Mouse (Mus musculus) forebrain, embryonic 13.5 days (tissue): ENCODE results near the gene Celf2. TPM values are rescaled to one million over a fixed set of nuclear protein-coding genes. Genes with fewer than 3 reads are reported as not detected.

ENCODE experiments used
- ATAC-seq: fragments of 200-750 bp; cut with Nextera tagmentation; 2 replicates; pipeline ENCODE4 v1.8.0; 2017
- H3K27ac ChIP-seq: fragments of 300-500 bp; sonication (generic); 2 replicates; pipeline ENCODE4 v1.5.1; 2015; ENCODE audit warnings: inconsistent platforms, mild to moderate bottlenecking, moderate library complexity
- H3K27me3 ChIP-seq: fragments of 300-500 bp; sonication (generic); 2 replicates; pipeline ENCODE4 v1.6.1; 2015; ENCODE audit warnings: mild to moderate bottlenecking, inconsistent platforms
- H3K36me3 ChIP-seq: fragments of 300-500 bp; sonication (generic); 2 replicates; pipeline ENCODE4 v1.6.1; 2015; ENCODE audit warnings: mild to moderate bottlenecking, inconsistent platforms; ENCODE audit not compliant: poor library complexity, severe bottlenecking
- H3K4me1 ChIP-seq: fragments of 300-500 bp; sonication (generic); 2 replicates; pipeline ENCODE4 v1.6.1; 2015; ENCODE audit warnings: inconsistent platforms
- H3K4me2 ChIP-seq: fragments of 300-500 bp; sonication (generic); 2 replicates; pipeline ENCODE4 v1.6.1; 2015; ENCODE audit warnings: inconsistent platforms, mild to moderate bottlenecking, moderate library complexity
- H3K4me3 ChIP-seq: fragments of 300-500 bp; sonication (generic); 2 replicates; pipeline ENCODE4 v1.5.1; 2015; ENCODE audit warnings: mild to moderate bottlenecking, inconsistent platforms
- H3K9ac ChIP-seq: fragments of 300-500 bp; sonication (generic); 2 replicates; pipeline ENCODE4 v1.6.1; 2015; ENCODE audit warnings: mild to moderate bottlenecking, inconsistent platforms
- H3K9me3 ChIP-seq: fragments of 300-500 bp; sonication (generic); replicated peaks from 2 replicates; pipeline ENCODE4 v1.6.1; 2016; ENCODE audit warnings: inconsistent platforms
- WGBS: fragments of 180-500 bp; shearing (Covaris S2); methylation state at CpG from one replicate; pipeline ENCODE4 v1.1.7; 2015; 5-methylcytosine and 5-hydroxymethylcytosine counted together
- polyA plus RNA-seq: library from polyadenylated mRNA; unstranded; fragments of >200 nt; fragmentation: Nextera tagmentation; extraction: Ambion mirVana; gene quantifications from 2 replicates; pipeline ENCODE4 v1.2.1, GENCODE M21; 2015

The Celf2 gene
- polyA plus RNA-seq, 1 experiment from 2014 or later: 226 TPM

- H3K27ac ChIP-seq: no peak overlapping the region
- peaks cover 30% of the 10 kb centered on the region for H3K4me1 ChIP-seq
- H3K9ac ChIP-seq: no peak overlapping the region
- no peaks in the 10 kb centered on the region for H3K27me3 ChIP-seq
- no peaks in the 10 kb centered on the region for H3K36me3 ChIP-seq
- no peak for ATAC-seq
- no peak overlapping the region for H3K4me2 ChIP-seq
- no peak overlapping the region for H3K4me3 ChIP-seq
- no peaks in the 10 kb centered on the region for H3K9me3 ChIP-seq
- WGBS: 81% methylated on average over 7 of the region's 7 CpGs
These were observed 599.4 kb downstream of the Celf2 start for GRCm38 (mm10) chr2:6909921-6910320.

- Histone ChIP-seq H3K9ac (no peak overlapping the region), H3K4me1 (peaks cover 19% of the 10 kb centered on the region)
- WGBS: 77% methylated on average over 3 of the region's 3 CpGs
These were observed 605.0 kb downstream of the Celf2 start for GRCm38 (mm10) chr2:6904411-6904810.

GRCm38 (mm10) chr2:6903251-6903763, 606.1 kb downstream of the Celf2 start:
- Histone ChIP-seq H3K9me3 (no peaks in the 10 kb centered on the region), H3K36me3 (no peaks in the 10 kb centered on the region), H3K27me3 (no peaks in the 10 kb centered on the region), H3K4me2 (peak overlapping the region; percentile 14), H3K4me3 (no peak overlapping the region), H3K9ac (no peak overlapping the region), H3K4me1 (peaks cover 19% of the 10 kb centered on the region), H3K27ac (no peak overlapping the region; the same call in 1 of the 2 replicates)
- ATAC-seq: peak; percentile 92
- under 1% methylated on average over 4 of the region's 4 CpGs for WGBS

More at GRCm38 (mm10) chr2:6904411-6904810, 605.0 kb downstream of the Celf2 start:
- Histone ChIP-seq H3K9me3 (no peaks in the 10 kb centered on the region), H3K4me2 (no peak overlapping the region), H3K27me3 (no peaks in the 10 kb centered on the region), H3K4me3 (no peak overlapping the region), H3K27ac (no peak overlapping the region), H3K36me3 (no peaks in the 10 kb centered on the region)
- ATAC-seq: no peak

GRCm38 (mm10) chr2:6896896-6897295, 612.5 kb downstream of the Celf2 start:
- 97% methylated on average over 1 of the region's 1 CpGs for WGBS
- Histone ChIP-seq H3K9me3 (no peaks in the 10 kb centered on the region), H3K4me2 (no peak overlapping the region), H3K9ac (no peak overlapping the region), H3K4me3 (no peak overlapping the region), H3K36me3 (no peaks in the 10 kb centered on the region), H3K4me1 (no peaks in the 10 kb centered on the region), H3K27me3 (no peaks in the 10 kb centered on the region), H3K27ac (no peak overlapping the region)
- ATAC-seq: no peak

GRCm38 (mm10) chr2:6893597-6893996, 615.8 kb downstream of the Celf2 start:
- Histone ChIP-seq H3K27me3 (no peaks in the 10 kb centered on the region), H3K27ac (no peak overlapping the region), H3K9me3 (no peaks in the 10 kb centered on the region), H3K4me3 (no peak overlapping the region), H3K36me3 (no peaks in the 10 kb centered on the region), H3K9ac (no peak overlapping the region), H3K4me2 (no peak overlapping the region), H3K4me1 (peaks cover 2% of the 10 kb centered on the region; the same call in 1 of the 2 replicates)
- no peak for ATAC-seq
- whole genome bisulfite sequencing: 84% methylated on average over 2 of the region's 2 CpGs

GRCm38 (mm10) chr2:6893095-6893494, 616.3 kb downstream of the Celf2 start:
- WGBS: 83% methylated on average over 3 of the region's 3 CpGs
- Histone ChIP-seq H3K4me2 (no peak overlapping the region), H3K4me1 (peaks cover 2% of the 10 kb centered on the region; the same call in 1 of the 2 replicates), H3K4me3 (no peak overlapping the region), H3K27me3 (no peaks in the 10 kb centered on the region), H3K9ac (no peak overlapping the region), H3K9me3 (no peaks in the 10 kb centered on the region), H3K27ac (no peak overlapping the region), H3K36me3 (no peaks in the 10 kb centered on the region)
- ATAC-seq: no peak

- H3K4me3 ChIP-seq: peak overlapping the region; percentile 63
- H3K36me3 ChIP-seq: no peaks in the 10 kb centered on the region
- peak overlapping the region; percentile 98 for H3K27ac ChIP-seq
- peak; percentile 73 for ATAC-seq
- peak overlapping the region; percentile 63 for H3K4me2 ChIP-seq
- WGBS: 3% methylated on average over 8 of the region's 8 CpGs
- no peaks in the 10 kb centered on the region for H3K27me3 ChIP-seq
- H3K9me3 ChIP-seq: no peaks in the 10 kb centered on the region
- peak overlapping the region; percentile 92 for H3K9ac ChIP-seq
- peaks cover 42% of the 10 kb centered on the region for H3K4me1 ChIP-seq
These were observed 624.3 kb downstream of the Celf2 start for GRCm38 (mm10) chr2:6884796-6885711.

GRCm38 (mm10) chr2:6883996-6884795, 625.2 kb downstream of the Celf2 start:
- peak; percentile 41 for ATAC-seq
- 7% methylated on average over 13 of the region's 13 CpGs for WGBS

GRCm38 (mm10) chr2:6882236-6882885, 627.0 kb downstream of the Celf2 start:
- H3K27ac ChIP-seq: peak overlapping the region; percentile 80
- H3K36me3 ChIP-seq: no peaks in the 10 kb centered on the region
- no peaks in the 10 kb centered on the region for H3K27me3 ChIP-seq
- ATAC-seq: 0 out of 2 replicates have a peak, but pooled peaks have one; percentile 8
- H3K9ac ChIP-seq: peak overlapping the region; percentile 74
- no peaks in the 10 kb centered on the region; the same call in 1 of the 2 replicates for H3K9me3 ChIP-seq
- H3K4me1 ChIP-seq: peaks cover 41% of the 10 kb centered on the region
- peak overlapping the region; percentile 63 for H3K4me2 ChIP-seq
- peak overlapping the region; percentile 42 for H3K4me3 ChIP-seq
- WGBS: 23% methylated on average over 6 of the region's 6 CpGs

More at GRCm38 (mm10) chr2:6883996-6884795, 625.2 kb downstream of the Celf2 start:
- H3K4me2 ChIP-seq: peak overlapping the region; percentile 63
- no peaks in the 10 kb centered on the region for H3K27me3 ChIP-seq
- no peaks in the 10 kb centered on the region for H3K36me3 ChIP-seq
- H3K9me3 ChIP-seq: no peaks in the 10 kb centered on the region; the same call in 1 of the 2 replicates
- peak overlapping the region; percentile 92 for H3K9ac ChIP-seq
- H3K4me3 ChIP-seq: peak overlapping the region; percentile 63
- peaks cover 41% of the 10 kb centered on the region for H3K4me1 ChIP-seq
- peak overlapping the region; percentile 98 for H3K27ac ChIP-seq

GRCm38 (mm10) chr2:6880941-6881575, 628.3 kb downstream of the Celf2 start:
- H3K4me2 ChIP-seq: peak overlapping the region; percentile 63

GRCm38 (mm10) chr2:6877094-6877493, 632.3 kb downstream of the Celf2 start:
- Histone ChIP-seq H3K4me1 (peaks cover 63% of the 10 kb centered on the region), H3K36me3 (no peaks in the 10 kb centered on the region), H3K9ac (no peak overlapping the region), H3K27ac (peak overlapping the region; percentile 82), H3K9me3 (no peaks in the 10 kb centered on the region; the same call in 1 of the 2 replicates), H3K4me3 (no peak overlapping the region), H3K4me2 (peak overlapping the region; percentile 43), H3K27me3 (no peaks in the 10 kb centered on the region)
- ATAC-seq: no peak
- WGBS: 63% methylated on average over 5 of the region's 5 CpGs

More at GRCm38 (mm10) chr2:6880941-6881575, 628.3 kb downstream of the Celf2 start:
- Histone ChIP-seq H3K27ac (peak overlapping the region; percentile 80), H3K4me3 (peak overlapping the region; percentile 42), H3K36me3 (no peaks in the 10 kb centered on the region), H3K9ac (peak overlapping the region; percentile 74), H3K9me3 (no peaks in the 10 kb centered on the region; the same call in 1 of the 2 replicates), H3K27me3 (no peaks in the 10 kb centered on the region), H3K4me1 (peaks cover 47% of the 10 kb centered on the region)
- ATAC-seq: no peak
- 66% methylated on average over 6 of the region's 6 CpGs for WGBS
